Mouse (Mus musculus) regulatory T cell (primary cell): ENCODE data around the gene Ern1.
"Not testable (repeated sequence)": the region's sequence is repeated elsewhere in the genome, so short reads cannot be mapped to it uniquely, and the experiment has no call there.

ENCODE experiments used
- in situ Hi-C: fragments of 300-600 bp; cut with MboI, MseI; formaldehyde crosslinking; loops from one replicate; pipeline ENCODE4 v1.15.1; 2025; ENCODE audit warnings: high pct_unique_total_duplicates

Ern1 gene

DNA sequence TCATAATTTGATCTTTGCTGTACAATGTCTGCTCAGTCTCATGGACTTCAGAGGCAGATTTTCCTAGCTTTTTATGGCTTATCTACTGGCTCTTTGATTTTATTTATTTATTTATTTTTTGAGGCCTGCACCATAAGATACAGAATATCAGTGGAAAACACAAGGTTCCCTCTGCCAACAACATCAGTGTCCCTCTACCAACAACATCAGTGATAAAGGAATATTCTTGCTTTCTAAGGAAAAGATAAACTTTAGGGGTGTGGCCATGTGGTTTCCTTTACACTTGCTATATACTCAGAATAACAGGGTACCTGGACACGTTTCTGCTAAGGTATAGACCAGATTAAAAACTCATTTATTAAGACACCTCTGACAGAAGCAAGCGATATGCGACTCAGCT, 48.3 kb downstream of the Ern1 start:
- in situ Hi-C loops: no loop called here

- in situ Hi-C loops: no loop called here
These were observed 49.0 kb downstream of the Ern1 start for GRCm38 (mm10) chr11:106438524-106439177.

- in situ Hi-C loops: no loop called here
These were observed 50.1 kb downstream of the Ern1 start for GRCm38 (mm10) chr11:106437543-106437942.

DNA sequence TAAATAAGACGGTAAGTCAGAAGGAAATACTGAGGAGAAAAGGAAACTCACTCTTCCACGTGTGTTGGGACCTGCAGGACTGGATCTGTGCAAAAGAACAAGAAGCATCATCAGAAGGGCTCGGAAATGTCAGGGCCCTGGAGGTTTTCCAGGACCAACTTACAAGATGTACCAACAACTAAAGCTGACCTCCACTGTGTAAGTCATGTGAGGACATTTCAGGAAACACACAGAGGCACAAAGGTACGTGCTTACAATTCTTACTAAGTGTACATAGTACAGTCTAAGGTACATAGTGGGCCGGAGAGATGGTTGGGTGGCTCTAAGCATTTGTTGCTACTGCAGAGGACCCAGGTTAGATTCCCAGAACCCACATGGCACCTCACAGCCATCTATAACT, 50.6 kb downstream of the Ern1 start:
- in situ Hi-C loops: no loop called here

GRCm38 (mm10) chr11:106430392-106430791, 57.3 kb downstream of the Ern1 start:
- in situ Hi-C loops: no loop called here

GRCm38 (mm10) chr11:106429689-106430088, 58.0 kb downstream of the Ern1 start:
- in situ Hi-C loops: no loop called here

GRCm38 (mm10) chr11:106428556-106428955, 59.1 kb downstream of the Ern1 start:
- in situ Hi-C loops: no loop called here

DNA sequence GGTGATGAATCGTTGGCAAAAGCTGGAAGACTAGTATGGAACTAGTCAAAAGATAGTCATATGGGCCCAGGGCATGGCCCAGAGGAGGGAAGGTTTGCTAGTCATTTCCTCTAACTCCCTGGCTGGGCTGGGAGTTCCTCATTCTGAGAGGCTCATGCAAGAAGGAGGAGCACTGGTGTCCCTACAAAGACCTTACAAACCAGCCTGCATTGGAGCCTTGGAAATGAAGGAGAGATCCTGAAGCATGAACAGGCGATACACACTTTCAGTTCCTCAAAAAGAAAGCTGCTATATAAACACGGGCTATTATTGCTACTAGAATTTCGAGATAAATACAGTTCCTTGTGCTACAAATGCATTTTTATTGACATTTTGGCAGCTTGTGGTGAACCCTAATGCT, 59.5 kb downstream of the Ern1 start:
- in situ Hi-C loops: no loop called here

- in situ Hi-C loops: no loop called here
These were observed 61.2 kb downstream of the Ern1 start for GRCm38 (mm10) chr11:106426447-106426846.

DNA sequence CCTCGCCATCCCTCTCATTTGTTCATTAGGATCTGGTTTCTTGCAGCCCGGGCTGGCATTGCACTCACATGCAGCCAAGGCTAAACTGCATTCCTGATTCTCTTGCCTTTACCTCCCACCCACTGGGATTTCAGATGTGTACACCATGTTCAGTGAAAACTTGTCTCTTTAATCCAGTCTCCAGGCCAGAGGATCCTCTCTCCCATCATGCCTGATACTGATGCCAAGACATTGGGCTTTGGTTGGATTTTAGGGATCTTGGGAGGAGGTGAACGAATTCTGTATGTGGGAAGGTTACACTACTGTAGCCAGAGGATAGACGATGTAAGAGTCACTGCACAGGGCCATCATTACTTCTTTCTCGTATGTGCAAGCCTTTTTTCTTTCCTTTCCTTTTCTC, 62.5 kb downstream of the Ern1 start:
- in situ Hi-C loops: no loop called here

DNA sequence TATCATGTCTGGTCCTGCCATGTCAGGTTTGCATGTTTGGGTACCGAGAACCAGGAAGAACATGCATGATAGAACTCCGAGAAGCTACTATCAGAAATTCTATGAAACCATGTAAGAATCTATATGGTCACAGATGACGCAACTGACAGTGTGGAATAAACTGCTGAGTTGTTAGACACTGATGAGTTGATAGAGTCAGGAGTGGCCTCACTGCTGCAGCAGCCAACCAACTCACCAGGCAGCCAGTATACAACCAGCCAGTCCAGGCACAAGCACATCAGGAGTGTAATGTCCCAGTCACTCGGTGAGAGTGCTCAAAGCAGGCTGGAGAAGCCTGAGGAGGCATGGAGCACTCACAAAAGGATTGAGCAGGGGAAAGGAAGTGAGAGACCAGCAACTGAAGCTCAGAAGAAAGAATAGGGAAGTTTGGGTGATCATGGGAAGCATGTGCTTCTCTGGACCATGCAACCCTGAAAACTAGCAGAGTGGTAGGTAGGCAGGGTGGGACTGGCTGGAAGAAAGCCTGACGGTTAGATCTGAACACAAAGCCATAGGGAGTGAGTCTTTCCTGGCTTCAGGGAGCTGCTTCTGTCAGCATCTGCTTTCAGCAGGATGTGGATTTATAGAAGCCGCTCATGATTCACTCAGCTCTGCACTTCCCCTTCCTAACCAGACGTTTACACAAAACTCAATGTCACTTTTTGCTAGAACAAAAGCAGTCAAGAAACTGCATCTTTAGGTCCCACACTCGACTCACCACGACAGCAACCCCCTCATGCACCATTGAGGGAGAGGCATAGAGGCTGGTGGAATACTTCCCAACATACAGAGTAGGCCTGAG, 68.2 kb downstream of the Ern1 start:
- in situ Hi-C loops: loop anchor here (5.0 kb wide), 2 partner anchors 73 to 208 kb away; no protein-coding TSS in a partner anchor

DNA sequence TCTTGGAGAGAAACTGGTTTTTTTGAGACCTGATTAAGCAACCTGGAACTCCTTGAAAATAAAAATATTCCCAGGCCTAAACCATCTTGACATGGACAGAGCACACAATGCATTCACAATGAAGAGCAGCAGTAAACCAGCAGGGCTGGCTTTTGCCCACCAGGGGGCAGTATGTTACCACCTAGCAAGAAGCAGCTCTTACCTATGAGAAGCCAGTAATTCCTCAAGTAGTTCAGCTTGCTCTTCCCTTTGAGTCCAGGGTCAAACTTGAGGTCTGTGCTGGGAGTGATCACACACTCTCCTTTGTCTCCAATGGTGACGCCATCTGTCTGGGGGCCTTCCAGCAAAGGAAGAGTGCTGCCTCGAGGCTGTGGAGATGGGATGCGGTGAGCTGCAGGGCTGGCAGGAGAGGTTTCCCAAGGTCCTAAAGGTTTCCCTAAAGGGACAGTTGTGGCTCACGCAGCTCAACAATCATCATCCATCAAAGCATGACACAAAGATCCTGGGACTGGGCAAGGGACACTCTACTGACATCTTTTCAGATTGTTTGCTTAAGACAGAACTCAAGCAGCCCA, 68.9 kb downstream of the Ern1 start:
- in situ Hi-C loops: loop anchor here (5.0 kb wide), 2 partner anchors 74 to 209 kb away; no protein-coding TSS in a partner anchor

- in situ Hi-C loops: loop anchor here (5.0 kb wide), 2 partner anchors 74 to 209 kb away; no protein-coding TSS in a partner anchor
These were observed 69.8 kb downstream of the Ern1 start for GRCm38 (mm10) chr11:106417860-106418259.

- in situ Hi-C loops: loop anchor here (5.0 kb wide), 2 partner anchors 76 to 211 kb away; no protein-coding TSS in a partner anchor
These were observed 71.3 kb downstream of the Ern1 start for GRCm38 (mm10) chr11:106416331-106416730.

- in situ Hi-C loops: no loop called here
These were observed 74.9 kb downstream of the Ern1 start for GRCm38 (mm10) chr11:106412641-106413360.

DNA sequence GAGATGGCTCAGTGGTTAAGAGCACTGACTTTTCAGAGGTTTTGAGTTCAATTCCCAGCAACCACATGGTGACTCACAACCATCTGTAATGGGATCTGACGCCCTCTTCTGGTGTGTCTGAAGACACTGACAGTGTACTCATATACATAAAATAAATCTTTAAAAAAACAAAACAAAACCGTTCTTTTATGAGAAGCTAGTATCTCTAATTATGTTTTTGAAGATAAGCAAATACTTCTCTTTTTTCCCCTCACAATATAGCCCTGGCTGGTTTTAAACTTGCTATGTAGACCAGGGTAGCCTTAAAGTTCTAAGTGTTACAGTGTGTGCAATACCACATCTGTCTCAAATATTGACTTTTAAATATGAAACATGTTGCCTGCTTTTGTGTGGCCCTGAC, 76.5 kb downstream of the Ern1 start:
- in situ Hi-C loops: no loop called here

- in situ Hi-C loops: no loop called here
These were observed 77.1 kb downstream of the Ern1 start for GRCm38 (mm10) chr11:106410507-106410906.

GRCm38 (mm10) chr11:106410011-106410410, 77.6 kb downstream of the Ern1 start:
- in situ Hi-C loops: no loop called here

- in situ Hi-C loops: no loop called here
These were observed 89.2 kb downstream of the Ern1 start for GRCm38 (mm10) chr11:106398481-106398880.

DNA sequence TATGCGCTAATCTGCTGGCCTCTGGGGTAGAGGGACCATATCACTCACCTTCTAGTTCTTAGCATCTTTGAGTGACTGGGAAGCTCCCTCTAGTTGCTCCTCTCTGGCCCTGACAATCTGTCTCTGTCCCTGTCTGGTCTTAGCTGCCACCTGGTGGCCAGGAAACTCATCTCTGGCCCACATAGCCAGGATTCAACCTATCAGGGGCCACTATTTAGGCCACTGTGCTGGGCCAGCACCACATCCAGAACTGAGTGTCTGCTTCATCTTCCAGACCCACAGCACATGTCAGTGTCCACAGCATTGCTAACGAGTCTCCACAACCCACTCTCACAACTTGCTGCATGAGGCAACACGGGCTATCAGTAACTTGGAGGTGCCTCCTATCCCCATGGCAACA, 90.0 kb downstream of the Ern1 start:
- in situ Hi-C loops: no loop called here

DNA sequence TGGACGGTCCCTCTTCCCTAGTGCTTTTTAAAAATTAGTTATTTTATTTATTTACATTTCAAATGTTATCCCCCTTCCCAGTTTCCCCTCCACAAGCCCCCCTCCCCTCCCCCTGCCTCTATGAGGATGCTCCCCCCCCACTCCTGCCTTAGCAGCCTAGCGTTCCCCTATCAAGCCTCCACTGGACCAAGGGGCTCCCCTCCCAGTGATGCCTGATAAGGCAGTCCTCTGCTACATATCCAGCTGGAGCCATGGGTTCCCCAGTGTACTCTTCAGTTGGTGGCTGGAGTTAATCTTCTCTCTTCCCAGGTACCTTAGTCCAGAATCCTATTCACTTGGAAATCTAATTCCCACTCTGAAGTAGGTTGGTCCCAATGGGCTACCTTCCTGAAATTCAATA, 93.6 kb downstream of the Ern1 start:
- in situ Hi-C loops: not testable (repeated sequence)

DNA sequence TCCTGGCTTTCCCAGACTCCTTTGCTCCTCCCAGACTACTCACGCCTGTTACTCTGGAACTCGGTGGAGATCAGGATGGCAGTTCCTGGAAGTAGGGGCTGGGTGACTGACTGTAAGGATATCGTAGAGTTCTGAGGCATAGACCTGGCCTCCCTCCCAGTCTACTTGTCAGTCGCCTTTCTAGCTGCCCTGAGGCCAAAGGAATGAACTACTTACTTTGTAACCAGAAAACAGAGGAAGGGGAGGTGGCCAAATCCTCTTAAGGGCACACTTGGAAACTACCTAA, 94.4 kb downstream of the Ern1 start:
- in situ Hi-C loops: no loop called here
